Mouse (Mus musculus): ENCODE data around the gene Pepd. TPM values are rescaled to one million over a fixed set of nuclear protein-coding genes. Genes with fewer than 3 reads are reported as not detected.

Pepd gene
- polyA plus RNA-seq, 1 experiment from 2014 or later = 57.8 TPM

- Histone ChIP-seq H3K4me2 (replicated peaks; ENCODE audit: low read depth, low read length) (no peak overlapping the region), H3K27ac (ENCODE audit: low read depth, low read length) (no peak overlapping the region), H3K36me3 (ENCODE audit: control insufficient read depth, insufficient read depth, low read length) (no peaks in the 10 kb centered on the region), H3K4me3 (ENCODE audit: low read depth, low read length) (no peak overlapping the region), H3K9me3 (ENCODE audit: control insufficient read depth, low read length) (no peaks in the 10 kb centered on the region), H3K9ac (ENCODE audit: low read depth, low read length) (no peak overlapping the region), H3K27me3 (ENCODE audit: control insufficient read depth, insufficient read depth, low read length) (no peaks in the 10 kb centered on the region), H3K4me1 (replicated peaks; ENCODE audit: control insufficient read depth, insufficient read depth, low read length) (no peaks in the 10 kb centered on the region; the same call in 1 of the 2 replicates)
- WGBS = 89% methylated on average over 5 of the region's 5 CpGs
- no peak for DNase-seq (ENCODE audit: low spot score)
- no peak for ATAC-seq (ENCODE audit: low FRiP score)
These were observed 13.0 kb downstream of the Pepd start for GRCm38 (mm10) chr7:34925208-34925607.

- 84% methylated on average over 7 of the region's 7 CpGs for WGBS
- H3K9ac ChIP-seq (ENCODE audit: low read depth, low read length) = no peak overlapping the region
- no peaks in the 10 kb centered on the region for H3K27me3 ChIP-seq (ENCODE audit: control insufficient read depth, insufficient read depth, low read length)
- H3K36me3 ChIP-seq (ENCODE audit: control insufficient read depth, insufficient read depth, low read length) = no peaks in the 10 kb centered on the region
- no peaks in the 10 kb centered on the region for H3K9me3 ChIP-seq (ENCODE audit: control insufficient read depth, low read length)
- DNase-seq (ENCODE audit: low spot score) (no peak), ATAC-seq (ENCODE audit: low FRiP score) (no peak)
- no peak overlapping the region for H3K4me2 ChIP-seq (replicated peaks; ENCODE audit: low read depth, low read length)
- H3K4me1 ChIP-seq (replicated peaks; ENCODE audit: control insufficient read depth, insufficient read depth, low read length) = peaks cover 2% of the 10 kb centered on the region; the same call in 1 of the 2 replicates
- no peak overlapping the region for H3K27ac ChIP-seq (ENCODE audit: low read depth, low read length)
- H3K4me3 ChIP-seq (ENCODE audit: low read depth, low read length) = no peak overlapping the region
These were observed 13.8 kb downstream of the Pepd start for GRCm38 (mm10) chr7:34925956-34926355.

- no peak for DNase-seq (ENCODE audit: low spot score)
- WGBS = 69% methylated on average over 8 of the region's 8 CpGs
These were observed 17.6 kb downstream of the Pepd start for GRCm38 (mm10) chr7:34929614-34930262.

GRCm38 (mm10) chr7:34930263-34930757, 18.1 kb downstream of the Pepd start:
- no peaks in the 10 kb centered on the region for H3K9me3 ChIP-seq (ENCODE audit: control insufficient read depth, low read length)
- WGBS = 78% methylated on average over 7 of the region's 7 CpGs
- H3K4me2 ChIP-seq (replicated peaks; ENCODE audit: low read depth, low read length) = no peak overlapping the region
- peaks cover 3% of the 10 kb centered on the region; the same call in 1 of the 2 replicates for H3K4me1 ChIP-seq (replicated peaks; ENCODE audit: control insufficient read depth, insufficient read depth, low read length)
- H3K9ac ChIP-seq (ENCODE audit: low read depth, low read length) = no peak overlapping the region
- DNase-seq (ENCODE audit: low spot score) (no peak), ATAC-seq (ENCODE audit: low FRiP score) (no peak)
- H3K27me3 ChIP-seq (ENCODE audit: control insufficient read depth, insufficient read depth, low read length) = no peaks in the 10 kb centered on the region
- no peak overlapping the region for H3K4me3 ChIP-seq (ENCODE audit: low read depth, low read length)
- H3K27ac ChIP-seq (ENCODE audit: low read depth, low read length) = peak overlapping the region; percentile 32
- no peaks in the 10 kb centered on the region for H3K36me3 ChIP-seq (ENCODE audit: control insufficient read depth, insufficient read depth, low read length)

More at GRCm38 (mm10) chr7:34929614-34930262, 17.6 kb downstream of the Pepd start:
- peak; percentile 63 for ATAC-seq (ENCODE audit: low FRiP score)
- H3K27ac ChIP-seq (ENCODE audit: low read depth, low read length) = peak overlapping the region; percentile 32
- no peaks in the 10 kb centered on the region for H3K36me3 ChIP-seq (ENCODE audit: control insufficient read depth, insufficient read depth, low read length)
- H3K9me3 ChIP-seq (ENCODE audit: control insufficient read depth, low read length) = no peaks in the 10 kb centered on the region
- peaks cover 3% of the 10 kb centered on the region; the same call in 1 of the 2 replicates for H3K4me1 ChIP-seq (replicated peaks; ENCODE audit: control insufficient read depth, insufficient read depth, low read length)
- H3K4me2 ChIP-seq (replicated peaks; ENCODE audit: low read depth, low read length) = no peak overlapping the region
- no peaks in the 10 kb centered on the region for H3K27me3 ChIP-seq (ENCODE audit: control insufficient read depth, insufficient read depth, low read length)
- no peak overlapping the region for H3K4me3 ChIP-seq (ENCODE audit: low read depth, low read length)
- H3K9ac ChIP-seq (ENCODE audit: low read depth, low read length) = no peak overlapping the region

GRCm38 (mm10) chr7:34932631-34933030, 20.5 kb downstream of the Pepd start:
- Histone ChIP-seq H3K9me3 (ENCODE audit: control insufficient read depth, low read length) (no peaks in the 10 kb centered on the region), H3K4me1 (replicated peaks; ENCODE audit: control insufficient read depth, insufficient read depth, low read length) (peaks cover 3% of the 10 kb centered on the region; the same call in 1 of the 2 replicates), H3K4me2 (replicated peaks; ENCODE audit: low read depth, low read length) (no peak overlapping the region), H3K36me3 (ENCODE audit: control insufficient read depth, insufficient read depth, low read length) (no peaks in the 10 kb centered on the region), H3K27me3 (ENCODE audit: control insufficient read depth, insufficient read depth, low read length) (no peaks in the 10 kb centered on the region), H3K4me3 (ENCODE audit: low read depth, low read length) (no peak overlapping the region), H3K27ac (ENCODE audit: low read depth, low read length) (no peak overlapping the region), H3K9ac (ENCODE audit: low read depth, low read length) (0 out of 2 replicates have a peak overlapping the region, but pooled peaks have one; percentile 23)
- 91% methylated on average over 8 of the region's 8 CpGs for WGBS
- ATAC-seq (ENCODE audit: low FRiP score) = no peak
- no peak for DNase-seq (ENCODE audit: low spot score)

- no peaks in the 10 kb centered on the region for H3K36me3 ChIP-seq (ENCODE audit: control insufficient read depth, insufficient read depth, low read length)
- H3K9me3 ChIP-seq (ENCODE audit: control insufficient read depth, low read length) = no peaks in the 10 kb centered on the region
- H3K4me3 ChIP-seq (ENCODE audit: low read depth, low read length) = no peak overlapping the region
- H3K27me3 ChIP-seq (ENCODE audit: control insufficient read depth, insufficient read depth, low read length) = no peaks in the 10 kb centered on the region
- WGBS = 60% methylated on average over 3 of the region's 3 CpGs
- ATAC-seq (ENCODE audit: low FRiP score) = no peak
- H3K4me2 ChIP-seq (replicated peaks; ENCODE audit: low read depth, low read length) = no peak overlapping the region
- H3K9ac ChIP-seq (ENCODE audit: low read depth, low read length) = no peak overlapping the region
- no peak for DNase-seq (ENCODE audit: low spot score)
- H3K27ac ChIP-seq (ENCODE audit: low read depth, low read length) = no peak overlapping the region
- H3K4me1 ChIP-seq (replicated peaks; ENCODE audit: control insufficient read depth, insufficient read depth, low read length) = peaks cover 3% of the 10 kb centered on the region; the same call in 1 of the 2 replicates
These were observed 21.0 kb downstream of the Pepd start for GRCm38 (mm10) chr7:34933142-34933541.

- 89% methylated on average over 2 of the region's 2 CpGs for WGBS
- peaks cover 14% of the 10 kb centered on the region for H3K4me1 ChIP-seq (replicated peaks; ENCODE audit: control insufficient read depth, insufficient read depth, low read length)
- ATAC-seq (ENCODE audit: low FRiP score) (no peak), DNase-seq (ENCODE audit: low spot score) (no peak)
- no peak overlapping the region for H3K4me2 ChIP-seq (replicated peaks; ENCODE audit: low read depth, low read length)
- H3K9ac ChIP-seq (ENCODE audit: low read depth, low read length) = no peak overlapping the region
- no peaks in the 10 kb centered on the region for H3K36me3 ChIP-seq (ENCODE audit: control insufficient read depth, insufficient read depth, low read length)
- no peak overlapping the region for H3K27ac ChIP-seq (ENCODE audit: low read depth, low read length)
- H3K27me3 ChIP-seq (ENCODE audit: control insufficient read depth, insufficient read depth, low read length) = no peaks in the 10 kb centered on the region
- no peaks in the 10 kb centered on the region for H3K9me3 ChIP-seq (ENCODE audit: control insufficient read depth, low read length)
- no peak overlapping the region for H3K4me3 ChIP-seq (ENCODE audit: low read depth, low read length)
These were observed 24.2 kb downstream of the Pepd start for GRCm38 (mm10) chr7:34936347-34936746.

GRCm38 (mm10) chr7:34938636-34939261, 26.6 kb downstream of the Pepd start:
- no peaks in the 10 kb centered on the region for H3K36me3 ChIP-seq (ENCODE audit: control insufficient read depth, insufficient read depth, low read length)
- DNase-seq (ENCODE audit: low spot score) = peak; percentile 58
- H3K9ac ChIP-seq (ENCODE audit: low read depth, low read length) = peak overlapping the region; percentile 44; the same call in 1 of the 2 replicates
- 27% methylated on average over 7 of the region's 7 CpGs for WGBS
- H3K4me2 ChIP-seq (replicated peaks; ENCODE audit: low read depth, low read length) = 0 out of 2 replicates have a peak overlapping the region, but pooled peaks have one; percentile 8
- ATAC-seq (ENCODE audit: low FRiP score) = peak; percentile 53
- peaks cover 14% of the 10 kb centered on the region for H3K4me1 ChIP-seq (replicated peaks; ENCODE audit: control insufficient read depth, insufficient read depth, low read length)
- H3K27me3 ChIP-seq (ENCODE audit: control insufficient read depth, insufficient read depth, low read length) = no peaks in the 10 kb centered on the region
- no peaks in the 10 kb centered on the region for H3K9me3 ChIP-seq (ENCODE audit: control insufficient read depth, low read length)
- H3K27ac ChIP-seq (ENCODE audit: low read depth, low read length) = peak overlapping the region; percentile 97
- H3K4me3 ChIP-seq (ENCODE audit: low read depth, low read length) = no peak overlapping the region
